Mouse (Mus musculus) urinary bladder, postnatal 0 days (tissue): Measurements from ENCODE around the gene Olfr1312. TPM values are rescaled to one million over a fixed set of nuclear protein-coding genes. Genes with fewer than 3 reads are reported as not detected.

Experiments
- polyA plus RNA-seq: library from polyadenylated mRNA; unstranded; fragments of >200 nt; fragmentation: Nextera tagmentation; extraction: Ambion mirVana; gene quantifications from 2 replicates; pipeline ENCODE4 v1.2.1, GENCODE M21; 2015

Olfr1312 gene
- polyA plus RNA-seq, result not detected in 2 replicates

DNA sequence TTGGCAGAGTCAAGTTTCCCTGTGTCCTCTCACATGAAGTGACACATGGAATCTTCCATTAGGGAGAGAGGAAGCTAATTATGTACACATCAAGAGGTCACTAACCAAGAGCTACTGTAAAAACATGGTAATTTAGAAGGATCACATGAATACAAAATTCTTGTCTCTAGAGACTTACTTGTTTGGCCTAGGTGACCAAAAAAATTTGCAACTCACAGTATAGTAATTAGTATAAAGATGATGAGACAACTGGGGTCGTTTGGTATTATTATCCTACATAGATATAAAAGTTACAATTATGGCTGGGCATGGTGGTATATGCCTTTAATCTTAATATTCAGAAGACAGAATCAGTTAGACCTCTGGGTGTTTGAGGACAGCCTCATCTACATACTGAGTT is at the start of gene Olfr1312:
Olfr1312 (minus strand) TSS at position 101 of the 400 bp plus-strand sequence.

GRCm38 (mm10) chr2:112096681-112097080 is 46.6 kb upstream of the Olfr1312 start, which contains the start of gene Olfr1314:
Gene Olfr1314, minus strand, starts transcription at chr2:112096781.

GRCm38 (mm10) chr2:112077743-112078142 is 27.7 kb upstream of the Olfr1312 start, which contains the start of gene Olfr1313:
Gene Olfr1313, minus strand, starts transcription at chr2:112077843.

GRCm38 (mm10) chr2:112024312-112024711 is 25.7 kb downstream of the Olfr1312 start, which contains the start of gene Olfr1311:
Gene Olfr1311, minus strand, starts transcription at chr2:112024412.

GRCm38 (mm10) chr2:112012608-112013007 is 37.4 kb downstream of the Olfr1312 start, which contains the start of gene Olfr1310:
Gene Olfr1310, minus strand, starts transcription at chr2:112012708.

GRCm38 (mm10) chr2:111990181-111990580 is 59.9 kb downstream of the Olfr1312 start, which contains the start of gene Olfr1309:
Gene Olfr1309, minus strand, starts transcription at chr2:111990281.

Other genes starting within 250 kb of the Olfr1312 start
- gene Olfr1303, start 229.9 kb downstream of the Olfr1312 start, polyA plus RNA-seq, result not detected in 2 replicates
- not detected in 2 replicates for gene Olfr1305, start 173.1 kb downstream of the Olfr1312 start, polyA plus RNA-seq
- not detected in 2 replicates for gene Olfr1306, start 134.0 kb downstream of the Olfr1312 start, polyA plus RNA-seq
- gene Olfr1307, start 100.8 kb downstream of the Olfr1312 start, polyA plus RNA-seq, result not detected in 2 replicates
- not detected in 2 replicates for gene Olfr1308, start 85.3 kb downstream of the Olfr1312 start, polyA plus RNA-seq
- not detected in 2 replicates for gene Olfr1309, start 60.0 kb downstream of the Olfr1312 start, polyA plus RNA-seq
- not detected in 2 replicates for gene Olfr1310, start 37.5 kb downstream of the Olfr1312 start, polyA plus RNA-seq
- not detected in 2 replicates for gene Olfr1311, start 25.8 kb downstream of the Olfr1312 start, polyA plus RNA-seq
- gene Olfr1313, start 27.6 kb upstream of the Olfr1312 start, polyA plus RNA-seq, result not detected in 2 replicates
- not detected in 2 replicates for gene Olfr1314, start 46.5 kb upstream of the Olfr1312 start, polyA plus RNA-seq
- gene Olfr1315-ps1, start 65.2 kb upstream of the Olfr1312 start, polyA plus RNA-seq, result not detected in 2 replicates
- not detected in 2 replicates for gene Olfr1316, start 84.7 kb upstream of the Olfr1312 start, polyA plus RNA-seq
- not detected in 2 replicates for gene Olfr1317, start 90.1 kb upstream of the Olfr1312 start, polyA plus RNA-seq
- gene Olfr1318, start 104.0 kb upstream of the Olfr1312 start, polyA plus RNA-seq, result 0.06 and 0.23 TPM in 2 replicates
- gene Lpcat4, start 189.2 kb upstream of the Olfr1312 start, polyA plus RNA-seq, result 25.4 and 26.8 TPM in 2 replicates
- gene Nutm1, start 209.1 kb upstream of the Olfr1312 start, polyA plus RNA-seq, result not detected in 2 replicates
- gene Nop10, start 211.7 kb upstream of the Olfr1312 start, polyA plus RNA-seq, result 126 and 144 TPM in 2 replicates
- gene Slc12a6, start 215.6 kb upstream of the Olfr1312 start, polyA plus RNA-seq, result 8.3 and 9.3 TPM in 2 replicates
- not detected in 2 replicates for gene Gm21985, start 216.1 kb upstream of the Olfr1312 start, polyA plus RNA-seq